Mouse (Mus musculus) heart, embryonic 13.5 days (tissue): ENCODE results near the gene Fbrsl1. TPM values are rescaled to one million over a fixed set of nuclear protein-coding genes. Genes with fewer than 3 reads are reported as not detected.
A peak's percentile ranks its signal among the peaks of the same experiment; 100 is the strongest.

ENCODE experiments used
- ATAC-seq: fragments of 200-750 bp; cut with Nextera tagmentation; 2 replicates; pipeline ENCODE4 v1.8.0; 2017; ENCODE audit warnings: moderate TSS enrichment; ENCODE audit not compliant: insufficient number of reproducible peaks, low FRiP score, low TSS enrichment; ENCODE audit errors: extremely low read depth
- H3K27ac ChIP-seq: fragments of 300-500 bp; sonication (generic); replicated peaks from 2 replicates; pipeline ENCODE4 v1.5.1; 2015; ENCODE audit warnings: moderate library complexity, mild to moderate bottlenecking, inconsistent platforms
- H3K27me3 ChIP-seq: fragments of 300-500 bp; sonication (generic); replicated peaks from 2 replicates; pipeline ENCODE4 v1.6.1; 2015; ENCODE audit warnings: mild to moderate bottlenecking, inconsistent platforms
- H3K36me3 ChIP-seq: fragments of 300-500 bp; sonication (generic); 2 replicates; pipeline ENCODE4 v1.6.1; 2015; ENCODE audit warnings: mild to moderate bottlenecking, inconsistent platforms
- H3K4me1 ChIP-seq: fragments of 300-500 bp; sonication (generic); 2 replicates; pipeline ENCODE4 v1.6.1; 2015; ENCODE audit warnings: inconsistent platforms
- H3K4me2 ChIP-seq: fragments of 300-500 bp; sonication (generic); 2 replicates; pipeline ENCODE4 v1.6.1; 2015; ENCODE audit warnings: inconsistent platforms, mild to moderate bottlenecking, moderate library complexity
- H3K4me3 ChIP-seq: fragments of 300-500 bp; sonication (generic); 2 replicates; pipeline ENCODE4 v1.5.1; 2015; ENCODE audit warnings: moderate library complexity, mild to moderate bottlenecking, inconsistent platforms
- H3K9ac ChIP-seq: fragments of 300-500 bp; sonication (generic); 2 replicates; pipeline ENCODE4 v1.6.1; 2015; ENCODE audit warnings: inconsistent platforms, mild to moderate bottlenecking, moderate library complexity
- H3K9me3 ChIP-seq: fragments of 300-500 bp; sonication (generic); 2 replicates; pipeline ENCODE4 v1.6.1; 2016; ENCODE audit warnings: inconsistent platforms
- WGBS: fragments of 180-500 bp; shearing (Covaris S2); methylation state at CpG from one replicate; pipeline ENCODE4 v1.1.7; 2015; ENCODE audit warnings: mixed read lengths; 5-methylcytosine and 5-hydroxymethylcytosine counted together
- polyA plus RNA-seq: library from polyadenylated mRNA; unstranded; fragments of >200 nt; fragmentation: Nextera tagmentation; extraction: Ambion mirVana; gene quantifications from 2 replicates; pipeline ENCODE4 v1.2.1, GENCODE M21; 2015

The Fbrsl1 gene
- polyA plus RNA-seq, 1 experiment from 2014 or later: 6.2 TPM

DNA sequence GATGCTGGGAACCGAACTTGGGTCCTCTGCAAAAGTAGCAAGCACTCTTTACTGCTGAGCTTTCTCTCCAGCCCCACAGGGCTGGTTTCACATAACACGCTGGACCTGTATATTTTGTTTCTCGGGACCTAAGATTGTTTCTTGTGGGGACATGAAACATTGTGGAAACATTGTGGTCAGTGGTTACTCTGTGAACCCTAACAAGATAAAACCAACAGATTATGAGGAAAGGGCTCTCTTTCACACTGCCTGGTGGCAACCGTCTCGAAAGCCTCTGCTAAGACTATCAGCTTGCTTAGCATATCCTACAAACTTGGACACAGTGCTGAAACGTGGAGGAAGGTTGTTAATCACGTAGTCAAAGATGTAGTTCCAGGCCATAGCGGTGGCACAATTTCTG is 101.3 kb downstream of the Fbrsl1 start:
- WGBS: 72% methylated on average over 8 of the region's 8 CpGs
- no peak overlapping the region for H3K4me3 ChIP-seq
- no peak for ATAC-seq
- H3K27ac ChIP-seq: no peak overlapping the region
- peaks cover 44% of the 10 kb centered on the region for H3K27me3 ChIP-seq
- H3K9me3 ChIP-seq: no peaks in the 10 kb centered on the region
- H3K4me1 ChIP-seq: peaks cover 15% of the 10 kb centered on the region
- H3K4me2 ChIP-seq: no peak overlapping the region
- no peak overlapping the region for H3K9ac ChIP-seq
- H3K36me3 ChIP-seq: no peaks in the 10 kb centered on the region

DNA sequence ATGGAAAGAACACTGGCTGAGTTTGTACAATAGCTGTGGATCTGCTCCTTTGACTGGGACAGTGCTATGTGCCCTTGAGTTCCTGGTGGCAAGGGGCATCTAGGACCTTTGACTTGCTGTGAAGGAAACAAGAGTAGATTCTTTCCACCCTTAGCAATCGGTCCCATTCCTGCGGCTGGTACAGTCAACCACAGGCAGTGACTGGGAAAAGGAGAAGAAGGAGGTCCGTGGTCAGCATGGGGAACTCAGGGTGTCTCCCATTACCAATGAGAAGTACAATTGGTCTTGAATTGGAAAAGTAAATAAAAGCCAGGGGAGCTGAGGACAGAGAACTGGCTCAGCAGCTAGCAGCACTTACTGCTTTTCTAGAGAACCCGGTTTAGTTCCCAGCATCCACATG is 102.8 kb downstream of the Fbrsl1 start:
- peaks cover 59% of the 10 kb centered on the region for H3K27me3 ChIP-seq
- no peak overlapping the region for H3K9ac ChIP-seq
- H3K4me3 ChIP-seq: no peak overlapping the region
- H3K27ac ChIP-seq: no peak overlapping the region
- ATAC-seq: no peak
- H3K4me1 ChIP-seq: peaks cover 15% of the 10 kb centered on the region
- no peaks in the 10 kb centered on the region for H3K9me3 ChIP-seq
- no peak overlapping the region for H3K4me2 ChIP-seq
- no peaks in the 10 kb centered on the region for H3K36me3 ChIP-seq
- WGBS: 84% methylated on average over 4 of the region's 4 CpGs

DNA sequence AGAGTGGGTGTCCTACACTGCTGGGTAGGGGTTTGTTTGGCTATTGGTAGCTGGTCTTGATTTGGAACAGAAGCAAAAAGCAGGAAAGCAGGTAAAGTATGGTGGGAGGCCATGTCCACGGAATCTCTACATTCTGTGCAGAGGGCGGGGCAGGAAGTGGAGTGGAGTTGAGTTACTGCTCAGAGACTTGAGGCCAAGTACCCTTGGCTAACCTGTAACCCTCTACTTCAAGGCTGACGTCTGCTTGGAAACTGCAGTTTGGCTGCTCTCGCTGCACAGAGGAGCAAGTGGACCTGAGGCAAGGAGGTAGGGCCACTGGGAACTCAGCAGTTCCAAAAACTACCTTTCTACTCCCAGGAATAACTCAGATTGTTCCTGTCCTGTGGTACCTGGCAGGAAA is 103.8 kb downstream of the Fbrsl1 start, which contains the start of gene Lrcol1:
Gene Lrcol1, plus strand, starts transcription at position 207 of the 400 bp plus-strand sequence.
- Histone ChIP-seq H3K27me3 (peaks cover 64% of the 10 kb centered on the region), H3K4me1 (peaks cover 11% of the 10 kb centered on the region), H3K9ac (no peak within 1 kb of the TSS), H3K9me3 (no peaks in the 10 kb centered on the region), H3K36me3 (0 out of 2 replicates have a peak, but pooled peaks cover under 1% of the 10 kb centered on the region), H3K27ac (no peak within 1 kb of the TSS), H3K4me2 (no peak within 1 kb of the TSS), H3K4me3 (no peak within 1 kb of the TSS)
- 68% methylated on average over 4 of the region's 4 CpGs for WGBS
- no peak for ATAC-seq

DNA sequence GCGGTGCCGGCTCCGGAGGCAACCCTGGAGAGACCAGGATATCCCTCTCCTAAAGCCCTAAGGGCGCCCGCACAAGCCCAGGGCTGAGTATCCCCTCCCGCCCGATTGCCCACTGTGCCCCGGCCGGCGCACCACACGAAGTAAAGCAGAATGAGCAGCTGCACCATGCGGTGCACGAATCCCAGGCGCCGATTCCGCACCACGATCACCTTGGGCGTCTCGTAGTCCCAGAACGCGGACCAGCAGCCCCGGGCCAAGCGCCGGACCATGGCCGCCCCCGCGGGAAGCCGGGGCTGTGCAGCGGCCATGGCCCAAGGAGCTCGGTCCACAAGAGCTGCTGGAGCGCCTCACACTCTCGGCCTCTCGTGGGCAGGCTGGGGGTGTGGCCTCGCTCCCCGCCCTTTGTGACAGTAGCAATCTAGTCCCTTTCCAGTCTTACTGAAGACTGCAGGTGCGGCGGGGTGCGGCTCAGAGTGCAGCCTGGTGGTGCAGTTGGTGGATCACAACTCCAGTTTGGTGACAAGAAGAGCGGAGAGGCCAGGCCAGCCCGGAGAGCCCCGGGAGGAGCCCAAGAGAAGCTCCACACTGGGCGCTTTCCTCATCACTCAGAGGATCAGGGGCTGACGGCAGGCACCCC is 105.5 kb downstream of the Fbrsl1 start, which contains the start of gene P2rx2:
Gene P2rx2, minus strand, starts transcription at position 565 of the 637 bp plus-strand sequence.
- WGBS: 2% methylated on average over 43 of the region's 43 CpGs
- H3K9me3 ChIP-seq: no peaks in the 10 kb centered on the region

DNA sequence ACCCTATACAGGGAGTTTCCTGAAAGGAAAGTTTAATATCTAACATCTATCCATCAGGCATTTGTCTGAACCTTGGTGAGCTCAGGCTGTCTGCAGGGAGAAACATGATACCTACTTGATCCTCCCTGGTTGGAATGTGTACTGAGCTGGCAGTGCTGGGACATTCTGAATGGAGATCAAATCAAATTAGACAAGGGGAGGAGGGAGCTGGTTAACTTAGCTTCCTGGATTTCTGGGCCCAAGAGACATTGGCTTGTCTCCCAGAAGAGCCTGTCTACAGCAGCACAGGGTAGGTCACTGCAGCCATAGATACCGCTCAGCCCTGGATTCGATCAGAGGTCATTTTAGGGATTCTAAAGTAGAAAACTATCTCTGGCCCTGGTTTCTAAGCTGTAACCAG is 109.5 kb downstream of the Fbrsl1 start:
- Histone ChIP-seq H3K9me3 (no peaks in the 10 kb centered on the region), H3K36me3 (peaks cover 51% of the 10 kb centered on the region), H3K4me2 (no peak overlapping the region), H3K9ac (no peak overlapping the region), H3K27me3 (peaks cover 37% of the 10 kb centered on the region), H3K27ac (no peak overlapping the region), H3K4me1 (peaks cover 18% of the 10 kb centered on the region), H3K4me3 (no peak overlapping the region)
- WGBS: 70% methylated on average over 2 of the region's 2 CpGs
- ATAC-seq: no peak

More for the DNA sequence above, 105.5 kb downstream of the Fbrsl1 start, which contains the start of gene P2rx2:
- Histone ChIP-seq H3K36me3 (peaks cover 12% of the 10 kb centered on the region), H3K9ac (peak within 1 kb of the TSS; percentile 76), H3K4me1 (peaks cover 18% of the 10 kb centered on the region), H3K4me3 (peak within 1 kb of the TSS; percentile 59), H3K27me3 (peaks cover 64% of the 10 kb centered on the region), H3K27ac (no peak within 1 kb of the TSS), H3K4me2 (peak within 1 kb of the TSS; percentile 96)
- ATAC-seq: no peak

DNA sequence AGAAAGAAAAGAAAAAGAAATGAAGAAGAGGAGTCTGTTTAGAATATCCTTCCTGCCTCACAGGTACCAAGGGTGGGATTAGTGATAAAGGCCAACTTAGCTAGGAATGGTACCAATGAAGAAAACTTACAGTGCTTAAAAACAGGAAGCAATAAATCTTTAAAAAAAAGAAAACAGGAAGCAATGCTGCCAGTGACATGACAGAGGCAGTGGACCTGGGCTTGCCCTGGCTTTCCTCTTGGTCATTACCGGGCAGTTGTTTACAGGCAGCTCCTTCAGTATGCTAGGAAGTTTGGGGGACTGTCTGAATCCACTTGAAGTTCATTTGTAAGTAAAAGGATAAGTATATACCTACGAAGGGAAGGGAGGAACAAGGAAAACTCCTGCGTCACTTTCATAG is 117.8 kb downstream of the Fbrsl1 start:
- no peak for ATAC-seq
- no peak overlapping the region for H3K4me2 ChIP-seq
- H3K27ac ChIP-seq: no peak overlapping the region
- H3K4me3 ChIP-seq: no peak overlapping the region
- H3K9ac ChIP-seq: no peak overlapping the region
- no peaks in the 10 kb centered on the region for H3K27me3 ChIP-seq
- H3K9me3 ChIP-seq: no peaks in the 10 kb centered on the region
- no peaks in the 10 kb centered on the region for H3K4me1 ChIP-seq
- WGBS: 77% methylated on average over 3 of the region's 3 CpGs
- H3K36me3 ChIP-seq: peaks cover 93% of the 10 kb centered on the region

DNA sequence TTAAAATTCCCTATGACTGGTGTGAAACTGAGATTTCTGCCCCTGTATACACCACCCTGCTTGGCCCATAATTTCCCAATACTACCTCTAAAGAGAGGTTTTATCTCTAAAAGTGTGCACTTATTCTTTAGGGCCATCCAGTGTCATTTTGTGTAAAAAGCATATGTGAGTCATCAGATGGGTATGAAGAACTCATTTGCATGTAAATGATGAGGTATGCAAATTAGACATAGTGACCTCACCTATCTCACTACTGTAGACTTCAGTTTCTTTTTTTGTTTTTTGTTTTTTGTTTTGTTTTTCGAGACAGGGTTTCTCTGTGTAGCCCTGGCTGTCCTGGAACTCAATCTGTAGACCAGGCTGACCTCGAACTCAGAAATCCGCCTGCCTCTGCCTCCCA is 135.2 kb downstream of the Fbrsl1 start:
- peaks cover 91% of the 10 kb centered on the region for H3K36me3 ChIP-seq
- no peaks in the 10 kb centered on the region for H3K9me3 ChIP-seq
- 92% methylated on average over 3 of the region's 3 CpGs for WGBS
- H3K9ac ChIP-seq: no peak overlapping the region
- H3K4me3 ChIP-seq: no peak overlapping the region
- no peak for ATAC-seq
- H3K27me3 ChIP-seq: no peaks in the 10 kb centered on the region
- H3K27ac ChIP-seq: no peak overlapping the region
- no peak overlapping the region for H3K4me2 ChIP-seq
- no peaks in the 10 kb centered on the region for H3K4me1 ChIP-seq

Other genes with a start within 250 kb of the Fbrsl1 start
- gene Ankle2, start 217.5 kb downstream of the Fbrsl1 start, polyA plus RNA-seq: 16.1 and 16.3 TPM in 2 replicates
- gene Pgam5, start 178.6 kb downstream of the Fbrsl1 start, polyA plus RNA-seq: 47.4 and 56.3 TPM in 2 replicates
- 16.0 and 19.1 TPM in 2 replicates for gene Pxmp2, start 162.3 kb downstream of the Fbrsl1 start, polyA plus RNA-seq
- gene Pole, start 162.2 kb downstream of the Fbrsl1 start, polyA plus RNA-seq: 16.2 and 17.7 TPM in 2 replicates
- gene P2rx2, start 105.3 kb downstream of the Fbrsl1 start, polyA plus RNA-seq: 0.51 and 0.88 TPM in 2 replicates
- not detected in 2 replicates for gene Lrcol1, start 103.8 kb downstream of the Fbrsl1 start, polyA plus RNA-seq
- gene Galnt9, start 95.9 kb upstream of the Fbrsl1 start, polyA plus RNA-seq: not detected in 2 replicates
- gene Noc4l, start 204.9 kb upstream of the Fbrsl1 start, polyA plus RNA-seq: 32.3 and 33.7 TPM in 2 replicates
- gene Ddx51, start 204.9 kb upstream of the Fbrsl1 start, polyA plus RNA-seq: 11.3 and 13.9 TPM in 2 replicates